Mouse (Mus musculus) forebrain, embryonic 16.5 days (tissue): ENCODE measurements around the gene Hras. TPM values are rescaled to one million over a fixed set of nuclear protein-coding genes. Genes with fewer than 3 reads are reported as not detected.

ENCODE experiments used
- ATAC-seq: fragments of 200-750 bp; cut with Nextera tagmentation; 2 replicates; pipeline ENCODE4 v1.8.0; 2017; ENCODE audit warnings: mild to moderate bottlenecking, moderate library complexity
- H3K27ac ChIP-seq: fragments of 300-500 bp; sonication (generic); 2 replicates; pipeline ENCODE4 v1.5.1; 2014; ENCODE audit warnings: low read length, control low read depth
- H3K27me3 ChIP-seq: fragments of 300-500 bp; sonication (generic); replicated peaks from 2 replicates; pipeline ENCODE4 v1.6.1; 2014; ENCODE audit warnings: low read length; ENCODE audit not compliant: control insufficient read depth, insufficient read depth
- H3K36me3 ChIP-seq: fragments of 300-500 bp; sonication (generic); 2 replicates; pipeline ENCODE4 v1.6.1; 2014; ENCODE audit not compliant: control insufficient read depth, insufficient read depth
- H3K4me1 ChIP-seq: fragments of 300-500 bp; sonication (generic); replicated peaks from 2 replicates; pipeline ENCODE4 v1.6.1; 2014; ENCODE audit warnings: low read length; ENCODE audit not compliant: control insufficient read depth, insufficient read depth
- H3K4me2 ChIP-seq: fragments of 300-500 bp; sonication (generic); 2 replicates; pipeline ENCODE4 v1.6.1; 2014; ENCODE audit warnings: mild to moderate bottlenecking, low read length, control low read depth
- H3K4me3 ChIP-seq: fragments of 300-500 bp; sonication (generic); replicated peaks from 2 replicates; pipeline ENCODE4 v1.5.1; 2014; ENCODE audit warnings: mild to moderate bottlenecking, low read length, control low read depth
- H3K9ac ChIP-seq: fragments of 300-500 bp; sonication (generic); replicated peaks from 2 replicates; pipeline ENCODE4 v1.6.1; 2014; ENCODE audit warnings: low read depth, low read length, control low read depth
- H3K9me3 ChIP-seq: fragments of 300-500 bp; sonication (generic); 2 replicates; pipeline ENCODE4 v1.6.1; 2016; ENCODE audit warnings: low read length; ENCODE audit not compliant: control insufficient read depth
- WGBS: fragments of 180-500 bp; shearing (Covaris S2); extraction: QIAGEN DNeasy Blood & Tissue Kit; methylation state at CpG from one replicate; pipeline ENCODE4 v1.1.7; 2014; 5-methylcytosine and 5-hydroxymethylcytosine counted together
- polyA plus RNA-seq: library from polyadenylated mRNA; unstranded; fragments of >200 nt; fragmentation: Nextera tagmentation; extraction: Ambion mirVana; gene quantifications from 2 replicates; pipeline ENCODE4 v1.2.1, GENCODE M21; 2015

Hras gene
- polyA plus RNA-seq = 105 and 113 TPM in 2 replicates

DNA sequence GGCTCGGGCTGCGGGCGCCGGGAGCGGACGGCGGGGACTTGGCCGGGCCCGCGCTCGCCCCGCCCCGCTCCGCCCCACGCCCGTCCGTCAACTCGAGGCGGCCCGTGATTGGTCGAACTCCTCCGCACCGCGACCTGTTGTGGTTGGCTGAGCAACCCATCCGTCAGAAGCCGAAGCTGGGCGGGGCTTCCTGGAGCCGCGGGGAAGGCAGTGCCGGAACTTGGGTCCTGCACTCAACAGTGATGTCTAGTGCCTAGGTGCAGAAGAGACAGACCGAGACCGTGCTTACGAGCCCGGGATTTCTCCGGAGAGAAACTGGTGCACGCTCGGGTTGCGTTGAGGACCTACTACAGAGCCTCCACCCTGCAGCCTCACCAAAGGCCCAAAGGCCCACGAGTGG lies at the start of gene Hras, which contains the start of gene Lrrc56:
Gene Hras (minus strand): TSS at position 58 of the 400 bp plus-strand sequence.
Gene Lrrc56 (plus strand): TSS at position 210 of the 400 bp plus-strand sequence.
- Histone ChIP-seq H3K9me3 (no peaks in the 10 kb centered on the region), H3K9ac (peak within 1 kb of the TSS; percentile 96), H3K4me1 (peaks cover 20% of the 10 kb centered on the region), H3K4me3 (peak within 1 kb of the TSS; percentile 88), H3K27ac (peak within 1 kb of the TSS; percentile 80), H3K4me2 (peak within 1 kb of the TSS; percentile 99), H3K36me3 (peaks cover 22% of the 10 kb centered on the region), H3K27me3 (no peaks in the 10 kb centered on the region)
- ATAC-seq = peak; percentile 94
- WGBS = under 1% methylated on average over 39 of the region's 39 CpGs

DNA sequence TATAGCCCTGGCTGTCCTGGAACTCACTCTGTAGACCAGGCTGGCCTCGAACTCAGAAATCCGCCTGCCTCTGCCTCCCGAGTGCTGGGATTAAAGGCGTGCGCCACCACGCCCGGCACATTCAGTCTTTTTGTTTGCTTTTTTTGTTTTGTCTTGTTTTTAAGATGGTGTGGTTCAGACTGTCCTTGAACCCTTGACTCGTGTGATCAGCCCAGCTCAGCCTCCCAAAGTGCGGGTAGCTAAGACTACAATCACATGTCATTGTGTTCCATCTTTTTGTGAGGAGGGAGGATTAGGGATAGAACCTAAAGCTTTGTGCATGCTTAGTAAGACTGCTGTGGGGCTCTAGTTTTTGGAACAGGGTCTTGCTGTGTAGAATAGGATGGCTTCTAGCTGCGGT lies 37.7 kb upstream of the Hras start:
- no peak overlapping the region for H3K4me2 ChIP-seq
- H3K9ac ChIP-seq = no peak overlapping the region
- peaks cover 20% of the 10 kb centered on the region for H3K36me3 ChIP-seq
- H3K27ac ChIP-seq = no peak overlapping the region
- peaks cover 18% of the 10 kb centered on the region for H3K4me1 ChIP-seq
- no peak overlapping the region for H3K4me3 ChIP-seq
- no peaks in the 10 kb centered on the region for H3K27me3 ChIP-seq
- WGBS = 87% methylated on average over 9 of the region's 10 CpGs
- no peak for ATAC-seq
- no peaks in the 10 kb centered on the region for H3K9me3 ChIP-seq

DNA sequence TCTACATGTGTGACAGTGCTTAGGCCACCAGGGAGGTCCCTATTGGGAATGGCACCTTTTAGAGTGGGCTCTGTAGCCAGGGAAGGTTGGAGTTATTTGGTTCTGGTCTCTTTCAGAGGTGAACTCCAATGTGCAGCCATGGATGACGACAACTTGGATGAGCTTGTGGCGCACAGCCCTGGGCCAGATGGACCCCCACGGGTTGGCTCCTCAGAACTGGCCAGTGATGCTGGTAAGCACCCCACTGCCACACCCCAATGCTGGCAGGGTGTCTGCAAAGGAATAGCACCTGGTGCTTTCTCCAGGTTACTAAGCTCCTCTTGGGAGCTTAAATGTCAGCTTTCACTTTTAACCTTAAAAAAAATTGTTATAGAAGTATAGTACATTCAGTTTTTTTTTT lies 37.3 kb upstream of the Hras start:
- Histone ChIP-seq H3K9ac (no peak overlapping the region), H3K4me3 (no peak overlapping the region), H3K4me1 (peaks cover 18% of the 10 kb centered on the region), H3K27me3 (no peaks in the 10 kb centered on the region), H3K4me2 (no peak overlapping the region), H3K27ac (no peak overlapping the region), H3K9me3 (no peaks in the 10 kb centered on the region), H3K36me3 (peaks cover 20% of the 10 kb centered on the region)
- WGBS = 89% methylated on average over 3 of the region's 3 CpGs
- no peak for ATAC-seq

DNA sequence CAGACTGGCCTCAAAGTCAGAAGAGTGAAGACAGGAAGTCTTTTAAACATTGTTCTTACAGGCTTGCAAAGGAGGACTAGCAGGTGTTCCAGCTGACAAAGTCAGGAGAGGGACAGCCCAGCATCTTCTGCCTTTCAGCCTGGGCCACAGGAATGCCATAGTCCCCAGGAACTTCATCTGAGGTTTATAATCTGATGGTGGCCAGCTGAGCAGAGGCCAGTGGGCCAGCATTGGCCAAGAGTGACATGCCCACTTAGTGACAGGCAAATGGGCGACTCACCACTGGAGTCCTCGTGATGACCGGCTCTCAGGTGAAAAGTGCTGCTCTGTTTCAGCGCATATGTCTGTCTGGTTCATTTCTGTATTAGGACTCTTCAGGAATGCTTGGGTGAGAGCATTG lies 36.8 kb upstream of the Hras start:
- Histone ChIP-seq H3K27me3 (no peaks in the 10 kb centered on the region), H3K4me1 (peaks cover 18% of the 10 kb centered on the region), H3K9ac (no peak overlapping the region), H3K4me2 (no peak overlapping the region), H3K36me3 (peaks cover 20% of the 10 kb centered on the region), H3K9me3 (no peaks in the 10 kb centered on the region), H3K4me3 (no peak overlapping the region), H3K27ac (no peak overlapping the region)
- WGBS = 91% methylated on average over 4 of the region's 4 CpGs
- ATAC-seq = no peak

DNA sequence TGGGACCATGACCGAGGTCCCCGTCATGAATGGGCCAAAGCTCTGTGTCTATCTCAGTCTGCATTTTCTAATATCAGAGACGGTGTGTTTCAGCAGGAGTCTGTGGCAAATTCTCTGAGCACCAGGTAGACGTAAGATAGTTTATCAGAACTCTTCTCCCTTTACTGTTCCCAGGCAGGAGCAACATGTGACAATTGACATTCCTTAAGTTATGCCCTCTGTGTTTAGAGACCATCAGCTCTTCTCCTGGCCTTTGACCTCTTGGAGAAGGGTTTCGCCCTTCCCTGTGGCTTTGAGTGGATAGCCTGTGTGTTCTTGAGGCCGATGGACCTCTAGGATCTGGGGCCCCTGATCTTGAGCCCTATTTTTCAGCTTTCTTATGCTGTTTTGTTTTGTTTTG lies 35.9 kb upstream of the Hras start:
- Histone ChIP-seq H3K27me3 (no peaks in the 10 kb centered on the region), H3K9me3 (no peaks in the 10 kb centered on the region), H3K4me3 (peak overlapping the region; percentile 93), H3K4me1 (peaks cover 18% of the 10 kb centered on the region), H3K4me2 (peak overlapping the region; percentile 98), H3K27ac (no peak overlapping the region), H3K36me3 (peaks cover 18% of the 10 kb centered on the region), H3K9ac (peak overlapping the region; percentile 94; the same call in 1 of the 2 replicates)
- ATAC-seq = no peak
- 63% methylated on average over 6 of the region's 6 CpGs for WGBS

DNA sequence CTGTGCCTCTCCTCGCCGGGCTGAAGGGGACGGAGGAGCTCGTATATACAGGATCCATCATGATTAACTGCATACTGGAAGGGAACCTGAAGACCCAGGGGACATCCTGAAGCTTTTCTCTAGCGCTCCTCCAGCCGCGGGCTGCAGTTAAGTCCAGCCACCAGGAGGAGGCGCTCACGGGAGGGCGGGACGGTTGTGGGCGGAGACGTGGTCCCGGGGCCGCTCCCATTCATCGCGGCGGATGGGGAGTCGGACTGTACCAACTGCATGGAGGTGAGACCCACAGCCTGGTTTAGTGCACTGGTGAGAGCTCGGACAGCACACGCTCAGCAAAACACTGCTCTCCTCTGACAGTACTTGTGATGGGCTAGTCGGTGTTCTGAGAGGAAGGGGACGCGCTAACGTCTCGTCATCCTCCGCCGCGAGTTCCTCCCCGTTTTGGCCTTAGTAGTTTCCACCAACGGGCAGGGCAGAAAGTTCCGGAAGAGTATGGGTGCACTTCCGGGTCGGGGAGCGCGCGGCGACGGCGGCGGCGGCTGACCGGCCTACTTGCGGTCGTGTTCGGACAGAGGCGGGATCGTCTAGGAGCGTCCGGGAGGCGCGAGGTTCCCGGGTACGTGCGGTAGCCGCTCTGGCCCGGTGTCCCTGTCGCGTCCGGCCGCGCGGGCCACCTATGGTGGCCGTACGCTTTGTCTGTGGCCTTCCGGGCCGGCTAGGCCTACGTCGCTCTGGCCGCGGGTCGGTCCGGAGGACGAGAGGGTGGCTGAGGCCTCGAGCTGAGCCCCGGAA lies 34.7 kb upstream of the Hras start, which contains the start of gene Phrf1:
Gene Phrf1 (plus strand): TSS at position 506 of the 789 bp plus-strand sequence.
- H3K4me2 ChIP-seq = peak within 1 kb of the TSS; percentile 98
- H3K27me3 ChIP-seq = no peaks in the 10 kb centered on the region
- H3K36me3 ChIP-seq = peaks cover 13% of the 10 kb centered on the region
- ATAC-seq = peak; percentile 94
- peak within 1 kb of the TSS; percentile 94 for H3K9ac ChIP-seq
- H3K9me3 ChIP-seq = no peaks in the 10 kb centered on the region
- H3K27ac ChIP-seq = peak within 1 kb of the TSS; percentile 94
- peak within 1 kb of the TSS; percentile 93 for H3K4me3 ChIP-seq
- H3K4me1 ChIP-seq = peaks cover 18% of the 10 kb centered on the region
- WGBS = under 1% methylated on average over 72 of the region's 76 CpGs

DNA sequence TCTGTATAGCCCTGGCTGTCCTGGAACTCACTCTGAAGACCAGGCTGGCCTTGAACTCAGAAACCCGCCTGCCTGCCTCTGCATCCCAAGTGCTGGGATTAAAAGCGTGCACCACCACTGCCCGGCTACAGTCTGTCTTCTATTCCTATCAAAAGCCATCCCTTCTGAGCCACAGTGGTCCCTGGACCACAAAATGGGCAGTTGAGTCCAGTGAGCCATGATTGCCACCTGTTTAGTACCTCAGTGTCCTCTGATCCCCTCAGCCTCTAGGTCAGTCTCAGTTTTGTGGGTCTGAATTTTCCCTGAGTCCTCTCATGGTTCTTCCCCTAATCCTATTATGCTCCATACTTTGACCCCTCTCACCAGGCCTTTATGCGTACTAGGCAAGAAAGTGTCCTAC lies 34.0 kb upstream of the Hras start:
- 76% methylated on average over 4 of the region's 4 CpGs for WGBS
- Histone ChIP-seq H3K4me1 (peaks cover 18% of the 10 kb centered on the region), H3K27ac (no peak overlapping the region; the same call in 1 of the 2 replicates), H3K9me3 (no peaks in the 10 kb centered on the region), H3K36me3 (peaks cover 7% of the 10 kb centered on the region), H3K9ac (peak overlapping the region; percentile 94; the same call in 1 of the 2 replicates), H3K4me3 (no peak overlapping the region; the same call in 1 of the 2 replicates), H3K4me2 (no peak overlapping the region), H3K27me3 (no peaks in the 10 kb centered on the region)
- no peak for ATAC-seq

DNA sequence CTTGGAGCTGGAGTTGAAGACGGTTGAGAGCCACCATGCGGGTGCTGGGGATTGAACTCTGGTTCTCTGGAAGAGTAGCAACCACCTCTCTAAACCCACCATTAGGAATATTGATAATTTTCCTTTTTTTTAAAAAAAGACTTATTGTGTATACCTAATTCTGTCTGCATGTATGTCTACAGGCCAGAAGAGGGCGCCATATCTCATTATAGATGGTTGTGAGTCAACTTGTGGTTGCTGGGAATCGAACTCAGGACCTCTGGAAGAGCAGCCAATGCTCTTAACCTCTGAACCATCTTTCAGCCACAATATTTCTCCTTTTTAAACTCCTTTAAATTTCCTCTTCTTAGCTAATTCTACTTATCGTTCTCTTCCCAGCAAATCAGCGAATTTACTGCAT lies 32.7 kb upstream of the Hras start:
- peaks cover 27% of the 10 kb centered on the region for H3K4me1 ChIP-seq
- ATAC-seq = no peak
- no peak overlapping the region for H3K4me2 ChIP-seq
- no peak overlapping the region for H3K9ac ChIP-seq
- no peak overlapping the region for H3K27ac ChIP-seq
- H3K9me3 ChIP-seq = no peaks in the 10 kb centered on the region
- no peaks in the 10 kb centered on the region for H3K36me3 ChIP-seq
- H3K27me3 ChIP-seq = no peaks in the 10 kb centered on the region
- 91% methylated on average over 6 of the region's 6 CpGs for WGBS
- no peak overlapping the region for H3K4me3 ChIP-seq

DNA sequence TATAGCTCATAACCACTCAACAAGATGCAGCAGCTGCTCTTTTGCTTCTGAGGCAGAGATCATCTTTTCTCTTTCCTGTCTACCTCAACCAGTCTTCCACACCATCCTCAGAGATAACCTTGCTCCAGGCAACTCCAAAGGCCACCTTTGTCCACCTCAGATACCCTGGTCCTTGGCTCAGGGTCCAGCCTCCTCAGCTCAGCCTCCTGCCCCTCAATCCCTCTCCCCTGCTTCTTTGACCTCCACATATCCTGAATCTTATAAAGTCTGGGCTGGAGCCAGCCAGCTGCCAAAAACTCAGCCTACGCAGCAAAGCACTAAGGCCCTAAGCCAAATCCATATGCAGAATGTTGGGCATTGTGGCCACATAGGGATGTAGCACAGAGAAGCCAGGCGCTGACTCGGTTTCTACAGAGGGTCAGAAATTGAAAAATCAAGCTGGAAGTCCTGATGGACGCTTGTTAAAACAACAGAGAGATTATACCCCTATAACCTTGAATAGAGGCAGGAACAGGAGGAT lies 29.0 kb upstream of the Hras start:
- peaks cover 14% of the 10 kb centered on the region for H3K4me1 ChIP-seq
- WGBS = 88% methylated on average over 4 of the region's 4 CpGs
- H3K36me3 ChIP-seq = no peaks in the 10 kb centered on the region
- no peaks in the 10 kb centered on the region for H3K9me3 ChIP-seq
- peak overlapping the region; percentile 75; the same call in 1 of the 2 replicates for H3K4me2 ChIP-seq
- no peak overlapping the region for H3K9ac ChIP-seq
- no peak overlapping the region for H3K4me3 ChIP-seq
- ATAC-seq = no peak
- no peaks in the 10 kb centered on the region for H3K27me3 ChIP-seq
- no peak overlapping the region for H3K27ac ChIP-seq
